Mouse (Mus musculus) G1E-ER4 (cell line): ENCODE data around the gene Pgam1. TPM values are rescaled to one million over a fixed set of nuclear protein-coding genes. Genes with fewer than 3 reads are reported as not detected.

Experiments used
- GATA1 ChIP-seq: IDR thresholded peaks from one replicate; pipeline ENCODE4 v1.8.0; 2012; ENCODE audit warnings: low read length, inconsistent platforms
- polyA plus RNA-seq: library from polyadenylated mRNA; stranded (reverse); fragments of >175 nt; gene quantifications from 2 replicates; pipeline ENCODE4 v1.2.3, GENCODE M21; 2012

Pgam1 gene
- polyA plus RNA-seq, result 425 and 461 TPM in 2 replicates

- no peak for TF ChIP-seq GATA1
Measured at GRCm38 (mm10) chr19:41911178-41912073, at the start of gene Pgam1. Gene Pgam1, plus strand, starts transcription at chr19:41911923.

GRCm38 (mm10) chr19:41866707-41867106 lies 45.0 kb upstream of the Pgam1 start:
- no peak for TF ChIP-seq GATA1

GRCm38 (mm10) chr19:41869296-41869695 lies 42.4 kb upstream of the Pgam1 start:
- TF ChIP-seq GATA1, result no peak

- TF ChIP-seq GATA1, result no peak
Measured at GRCm38 (mm10) chr19:41872285-41872684, 39.4 kb upstream of the Pgam1 start.

GRCm38 (mm10) chr19:41874356-41874755 lies 37.4 kb upstream of the Pgam1 start:
- no peak for TF ChIP-seq GATA1

- TF ChIP-seq GATA1, result no peak
Measured at GRCm38 (mm10) chr19:41881842-41882241, 29.9 kb upstream of the Pgam1 start.

GRCm38 (mm10) chr19:41883882-41884281 lies 27.8 kb upstream of the Pgam1 start:
- TF ChIP-seq GATA1, result no peak

- peak; percentile 86 for TF ChIP-seq GATA1
Measured at GRCm38 (mm10) chr19:41888191-41888590, 23.5 kb upstream of the Pgam1 start.

- no peak for TF ChIP-seq GATA1
Measured at GRCm38 (mm10) chr19:41894959-41895358, 16.8 kb upstream of the Pgam1 start.

GRCm38 (mm10) chr19:41895460-41896318 lies 16.0 kb upstream of the Pgam1 start, which contains the start of gene Rrp12:
Gene Rrp12, minus strand, starts transcription at chr19:41896173.
- no peak for TF ChIP-seq GATA1

GRCm38 (mm10) chr19:41896319-41896711 lies 15.4 kb upstream of the Pgam1 start:
- TF ChIP-seq GATA1, result no peak

- TF ChIP-seq GATA1, result no peak
Measured at GRCm38 (mm10) chr19:41898860-41899259, 12.9 kb upstream of the Pgam1 start.

GRCm38 (mm10) chr19:41900495-41901090 lies 11.1 kb upstream of the Pgam1 start:
- TF ChIP-seq GATA1, result no peak

- no peak for TF ChIP-seq GATA1
Measured at GRCm38 (mm10) chr19:41901696-41902095, 10.0 kb upstream of the Pgam1 start.

- no peak for TF ChIP-seq GATA1
Measured at GRCm38 (mm10) chr19:41902848-41903593, 8.7 kb upstream of the Pgam1 start.
